Mouse (Mus musculus): Measurements from ENCODE around the gene Guk1. TPM values are rescaled to one million over a fixed set of nuclear protein-coding genes. Genes with fewer than 3 reads are reported as not detected.

The Guk1 gene
- polyA plus RNA-seq (2017; shearing (Covaris generic)), result 51.1 TPM

GRCm38 (mm10) chr11:59192059-59192386, at the start of gene Guk1:
Gene Guk1, minus strand, starts transcription at chr11:59192212.

GRCm38 (mm10) chr11:59228122-59228953, 36.3 kb upstream of the Guk1 start, which contains the start of gene Arf1:
Gene Arf1, minus strand, starts transcription at chr11:59228270.

GRCm38 (mm10) chr11:59208153-59208831, 16.3 kb upstream of the Guk1 start, which contains the start of gene 2310033P09Rik:
Gene 2310033P09Rik, plus strand, starts transcription at chr11:59208321.

GRCm38 (mm10) chr11:59202081-59202995, 10.3 kb upstream of the Guk1 start, which contains the start of gene Mrpl55:
Gene Mrpl55, plus strand, starts transcription at chr11:59202486.

GRCm38 (mm10) chr11:59182864-59183331, 9.1 kb downstream of the Guk1 start, which contains the start of gene Gjc2:
Gene Gjc2, minus strand, starts transcription at chr11:59183213.

GRCm38 (mm10) chr11:59163255-59164236, 28.5 kb downstream of the Guk1 start, which contains the start of gene Iba57:
Gene Iba57, minus strand, starts transcription at chr11:59163739.

GRCm38 (mm10) chr11:59135904-59136452, 56.0 kb downstream of the Guk1 start, which contains the start of gene Obscn:
Gene Obscn, minus strand, starts transcription at chr11:59136402.

Other genes starting within 250 kb of the Guk1 start
- gene Hist3h2ba, start 243.3 kb downstream of the Guk1 start, polyA plus RNA-seq (2017; shearing (Covaris generic)), result 11.9 TPM
- gene Hist3h2a, start 237.5 kb downstream of the Guk1 start, polyA plus RNA-seq (2017; shearing (Covaris generic)), result 23.4 TPM
- 0.48 TPM for gene Trim17, start 237.5 kb downstream of the Guk1 start, polyA plus RNA-seq (2017; shearing (Covaris generic))
- gene Trim11, start 214.1 kb downstream of the Guk1 start, polyA plus RNA-seq (2017; shearing (Covaris generic)), result 38.8 TPM
- gene Obscn, start 55.8 kb downstream of the Guk1 start, polyA plus RNA-seq (2017; shearing (Covaris generic)), result 0.12 TPM
- gene Iba57, start 28.5 kb downstream of the Guk1 start, polyA plus RNA-seq (2017; shearing (Covaris generic)), result 11.0 TPM
- not detected for gene Gjc2, start 9.0 kb downstream of the Guk1 start, polyA plus RNA-seq (2017; shearing (Covaris generic))
- gene Mrpl55, start 10.3 kb upstream of the Guk1 start, polyA plus RNA-seq (2017; shearing (Covaris generic)), result 21.3 TPM
- 45.8 TPM for gene 2310033P09Rik, start 16.1 kb upstream of the Guk1 start, polyA plus RNA-seq (2017; shearing (Covaris generic))
- 618 TPM for gene Arf1, start 36.1 kb upstream of the Guk1 start, polyA plus RNA-seq (2017; shearing (Covaris generic))
- 0.13 TPM for gene Wnt3a, start 98.5 kb upstream of the Guk1 start, polyA plus RNA-seq (2017; shearing (Covaris generic))
- gene Wnt9a, start 114.7 kb upstream of the Guk1 start, polyA plus RNA-seq (2017; shearing (Covaris generic)), result not detected
- not detected for gene Prss38, start 183.4 kb upstream of the Guk1 start, polyA plus RNA-seq (2017; shearing (Covaris generic))